Mouse (Mus musculus) brain, embryonic 14.5 days (tissue): ENCODE measurements at regions not wholly inside any gene's neighbourhood (a gene's known extent, or its start where the extent isn't known, plus 50 kb on each side); places are given as distances from the start of the nearest gene placed in this dataset.

Experiments used
- DNase-seq: peaks from one replicate; pipeline ENCODE4 v3.0.0-alpha.2; 2011; ENCODE audit warnings: low read depth
- CTCF ChIP-seq: fragments of 200-500 bp; IDR thresholded peaks from 2 replicates; pipeline ENCODE4 v1.5.1; 2012; ENCODE audit warnings: inconsistent platforms, mild to moderate bottlenecking, moderate library complexity, borderline replicate concordance; ENCODE audit not compliant: insufficient read depth, insufficient read length; ENCODE audit errors: extremely low read depth
- POLR2A ChIP-seq: fragments of 200-500 bp; IDR thresholded peaks from 2 replicates; pipeline ENCODE4 v1.6.1; 2012; ENCODE audit warnings: mild to moderate bottlenecking, inconsistent platforms, borderline replicate concordance; ENCODE audit not compliant: poor library complexity, insufficient read depth, insufficient read length, severe bottlenecking; ENCODE audit errors: extremely low read depth

DNA sequence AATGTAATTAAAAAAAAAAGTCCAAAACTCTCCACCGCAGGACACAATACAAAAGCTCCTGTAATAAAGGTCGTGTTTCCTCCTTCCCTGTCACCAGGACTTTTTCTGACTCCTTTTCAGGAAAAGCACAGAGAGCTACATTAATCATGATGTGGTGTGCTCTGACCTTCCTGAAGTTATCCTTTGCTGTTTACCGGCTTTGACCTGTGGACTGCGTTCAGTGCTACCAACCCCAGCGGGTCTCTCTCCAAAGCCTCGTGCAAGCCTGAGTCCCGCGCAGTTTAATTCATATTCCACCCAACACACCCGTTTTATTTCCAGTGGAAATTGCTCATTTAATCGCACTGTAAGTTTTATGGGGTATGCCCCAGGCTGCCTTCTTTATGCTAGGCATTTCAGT is 51.1 kb upstream of the Hnrnpa3 start:
- TF ChIP-seq CTCF (no peak), POLR2A (no peak)
- DNase-seq: no peak

DNA sequence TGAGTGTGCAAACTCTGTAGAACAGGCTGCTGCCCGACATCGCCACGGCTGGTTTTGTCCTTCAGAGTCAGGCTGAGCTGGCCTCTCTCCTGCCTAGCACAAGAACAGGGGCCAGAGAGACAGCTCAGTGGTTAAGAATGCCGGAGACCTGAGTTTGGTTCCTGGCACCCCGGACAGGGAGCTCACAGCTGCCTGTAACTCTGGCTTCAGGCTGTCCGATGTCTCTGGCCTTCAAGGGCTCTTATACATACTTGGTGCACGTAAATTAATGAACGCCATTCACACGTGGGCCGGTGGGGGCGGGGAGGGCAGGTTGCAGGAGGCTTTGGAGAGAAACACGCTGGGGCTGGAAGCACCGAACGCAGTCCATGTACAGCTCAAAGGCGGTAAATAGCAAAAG is 50.6 kb upstream of the Hnrnpa3 start:
- no peak for DNase-seq

DNA sequence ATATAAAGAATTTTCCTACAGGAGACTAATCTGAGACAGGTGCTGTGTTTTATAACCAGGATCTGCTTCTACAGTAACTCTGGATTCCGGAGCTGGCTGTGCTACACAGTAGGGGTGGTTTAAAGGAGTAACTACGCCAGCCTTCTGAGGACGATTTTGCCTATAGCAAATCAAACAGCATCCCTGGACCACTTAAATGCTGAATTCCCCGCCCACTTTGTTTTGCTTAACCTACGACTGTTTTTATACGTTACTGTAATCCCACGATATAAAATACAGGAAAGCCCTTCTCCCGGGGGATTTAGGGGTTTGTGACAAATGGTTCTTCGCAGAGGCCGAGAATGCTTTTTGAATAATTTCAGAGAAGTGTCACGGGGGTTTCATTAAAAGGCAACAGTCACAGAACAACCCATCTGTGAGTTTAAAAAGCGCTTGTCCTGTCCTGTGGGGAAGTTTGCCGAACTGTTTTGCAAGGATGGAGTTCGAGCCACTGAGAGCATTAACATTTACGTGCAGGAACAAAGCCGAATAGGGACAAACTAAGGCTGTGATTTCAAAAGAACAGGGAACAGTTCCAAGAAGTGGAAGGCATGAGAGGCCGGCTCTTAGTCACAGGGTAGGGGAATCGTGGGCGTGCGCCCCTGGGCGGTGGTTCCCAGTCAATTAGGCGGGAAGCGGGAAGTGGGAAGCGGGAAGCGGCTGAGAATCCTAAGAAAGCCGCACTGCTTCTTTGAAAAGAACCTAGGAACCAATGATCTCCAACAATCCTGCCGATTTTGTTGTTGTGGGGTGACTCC is 49.7 kb upstream of the Hnrnpa3 start:
- TF ChIP-seq CTCF: no peak
- no peak for TF ChIP-seq POLR2A
- DNase-seq: peak; percentile 81

More for the DNA sequence above, 50.6 kb upstream of the Hnrnpa3 start:
- TF ChIP-seq POLR2A (no peak), CTCF (no peak)
